Mouse (Mus musculus): ENCODE data around the gene Olfr1360. TPM values are rescaled to one million over a fixed set of nuclear protein-coding genes. Genes with fewer than 3 reads are reported as not detected.
A peak's percentile ranks its signal among the peaks of the same experiment; 100 is the strongest.
"Not testable (repeated sequence)": the region's sequence is repeated elsewhere in the genome, so short reads cannot be mapped to it uniquely, and the experiment has no call there.

Olfr1360 gene
- polyA plus RNA-seq (2015; fragmentation: Nextera tagmentation; extraction: Ambion mirVana), result not detected in 2 replicates

- no peaks in the 10 kb centered on the region for H3K9me3 ChIP-seq
- ATAC-seq (ENCODE audit: low FRiP score, low read depth), result no peak
- no peaks in the 10 kb centered on the region for H3K27me3 ChIP-seq
- H3K9ac ChIP-seq, result no peak within 1 kb of the TSS
- 80% methylated on average over 2 of the region's 2 CpGs for WGBS
- no peaks in the 10 kb centered on the region for H3K36me3 ChIP-seq
- H3K27ac ChIP-seq, result no peak within 1 kb of the TSS
- no peak within 1 kb of the TSS for H3K4me2 ChIP-seq (replicated peaks)
- no peak within 1 kb of the TSS for H3K4me3 ChIP-seq
- H3K4me1 ChIP-seq, result no peaks in the 10 kb centered on the region
These were observed at the start of gene Olfr1360 for GRCm38 (mm10) chr13:21677305-21677704. TSS of gene Olfr1360 (minus strand) at chr13:21677405.

DNA sequence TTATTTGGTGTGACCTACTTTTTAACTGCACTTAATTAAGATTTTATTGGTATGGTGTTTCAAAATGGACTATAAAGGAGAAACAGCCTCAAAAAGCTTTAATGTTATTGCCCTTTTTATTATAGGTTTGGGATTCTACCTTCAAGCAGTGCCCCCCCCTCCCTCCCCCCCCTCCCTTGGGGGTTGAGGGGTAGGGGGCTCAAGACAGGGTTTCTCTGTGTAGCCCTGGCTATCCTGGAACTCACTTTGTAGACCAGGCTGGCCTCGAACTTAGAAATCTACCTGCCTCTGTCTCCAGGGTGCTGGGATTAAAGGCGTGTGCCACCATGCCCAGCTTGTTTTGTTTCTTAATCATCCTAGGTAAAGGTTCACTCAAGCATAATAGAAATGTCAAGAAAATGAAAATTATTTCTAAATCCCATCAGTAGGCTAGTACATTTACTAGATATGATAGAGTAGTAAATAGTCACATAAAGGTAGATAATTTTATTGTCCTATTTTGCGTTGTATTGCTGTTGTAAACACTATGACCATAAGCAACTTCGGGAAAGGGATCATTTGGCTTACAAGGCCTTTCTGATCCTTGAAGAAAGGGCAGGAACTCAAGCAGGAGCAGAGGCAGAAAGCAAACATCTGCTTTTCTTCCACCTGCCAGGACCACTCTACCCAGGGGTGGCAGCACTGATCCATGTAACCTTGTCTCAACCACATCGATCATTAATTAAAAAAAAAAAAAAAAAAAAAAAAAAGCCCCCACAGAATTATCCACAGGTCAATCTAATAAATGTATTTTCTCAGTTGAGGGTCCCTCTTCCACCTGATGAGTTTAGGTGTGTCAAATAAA lies 46.0 kb upstream of the Olfr1360 start:
- H3K9me3 ChIP-seq, result no peaks in the 10 kb centered on the region
- no peak for ATAC-seq (ENCODE audit: low FRiP score, low read depth)
- 30% methylated on average over 5 of the region's 5 CpGs for WGBS
- no peaks in the 10 kb centered on the region for H3K27me3 ChIP-seq
- H3K4me3 ChIP-seq, result peak overlapping the region; percentile 45; the same call in 1 of the 2 replicates
- peak overlapping the region; percentile 88 for H3K27ac ChIP-seq
- peaks cover 27% of the 10 kb centered on the region for H3K4me1 ChIP-seq
- H3K36me3 ChIP-seq, result no peaks in the 10 kb centered on the region
- no peak overlapping the region for H3K9ac ChIP-seq
- H3K4me2 ChIP-seq (replicated peaks), result peak overlapping the region; percentile 66

DNA sequence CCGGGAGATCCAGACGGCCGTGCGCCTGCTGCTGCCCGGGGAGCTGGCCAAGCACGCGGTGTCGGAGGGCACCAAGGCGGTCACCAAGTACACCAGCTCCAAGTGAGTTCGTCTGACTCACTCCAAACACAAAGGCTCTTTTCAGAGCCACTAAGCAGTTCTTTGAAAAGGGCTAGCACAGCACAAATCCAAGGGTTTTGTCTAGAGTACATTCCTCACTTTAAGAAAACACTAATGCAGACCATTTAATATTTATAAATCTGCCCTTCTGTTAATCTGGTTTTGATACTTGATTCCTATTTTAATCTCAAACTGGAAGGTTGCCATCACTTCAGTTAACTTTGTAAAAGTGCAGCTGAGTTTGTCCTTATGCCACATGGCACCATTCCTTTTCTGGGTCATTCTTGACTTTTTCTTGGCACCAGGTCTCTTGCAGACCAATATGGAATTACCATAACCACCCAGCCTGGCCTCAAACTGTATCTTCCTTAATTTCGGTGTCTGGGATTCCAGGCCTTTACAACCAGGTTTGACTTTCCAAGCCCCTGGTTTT lies 45.2 kb upstream of the Olfr1360 start:
- WGBS, result 2% methylated on average over 11 of the region's 11 CpGs
- Histone ChIP-seq H3K4me3 (peak overlapping the region; percentile 45), H3K27me3 (no peaks in the 10 kb centered on the region), H3K27ac (peak overlapping the region; percentile 88), H3K9ac (peak overlapping the region; percentile 62), H3K9me3 (no peaks in the 10 kb centered on the region), H3K4me1 (peaks cover 30% of the 10 kb centered on the region), H3K4me2 (replicated peaks) (peak overlapping the region; percentile 66), H3K36me3 (no peaks in the 10 kb centered on the region)
- ATAC-seq (ENCODE audit: low FRiP score, low read depth), result no peak; the same call in 1 of the 2 replicates

GRCm38 (mm10) chr13:21721757-21722372 lies 44.7 kb upstream of the Olfr1360 start, which contains the start of gene Hist1h2bm:
TSS of gene Hist1h2bm (plus strand) at chr13:21722044.
- Histone ChIP-seq H3K9ac (peak within 1 kb of the TSS; percentile 63), H3K4me2 (replicated peaks) (peak within 1 kb of the TSS; percentile 66), H3K4me1 (peaks cover 33% of the 10 kb centered on the region), H3K27ac (peak within 1 kb of the TSS; percentile 88), H3K4me3 (peak within 1 kb of the TSS; percentile 45)
- not testable (repeated sequence) for H3K27me3 ChIP-seq, H3K36me3 ChIP-seq, H3K9me3 ChIP-seq
- peak; percentile 97 for ATAC-seq (ENCODE audit: low FRiP score, low read depth)
- WGBS, result under 1% methylated on average over 37 of the region's 37 CpGs

- Histone ChIP-seq H3K9ac (peak overlapping the region; percentile 63), H3K4me3 (peak overlapping the region; percentile 45), H3K4me1 (peaks cover 34% of the 10 kb centered on the region), H3K4me2 (replicated peaks) (peak overlapping the region; percentile 66), H3K27ac (peak overlapping the region; percentile 88)
- not testable (repeated sequence) for H3K9me3 ChIP-seq; ATAC-seq (ENCODE audit: low FRiP score, low read depth); H3K36me3 ChIP-seq; H3K27me3 ChIP-seq
- WGBS, result 2% methylated on average over 24 of the region's 44 CpGs
These were observed 44.0 kb upstream of the Olfr1360 start for GRCm38 (mm10) chr13:21721107-21721756.

- 56% methylated on average over 4 of the region's 4 CpGs for WGBS
- peaks cover 42% of the 10 kb centered on the region for H3K4me1 ChIP-seq
These were observed 41.3 kb upstream of the Olfr1360 start for GRCm38 (mm10) chr13:21718381-21719080.

DNA sequence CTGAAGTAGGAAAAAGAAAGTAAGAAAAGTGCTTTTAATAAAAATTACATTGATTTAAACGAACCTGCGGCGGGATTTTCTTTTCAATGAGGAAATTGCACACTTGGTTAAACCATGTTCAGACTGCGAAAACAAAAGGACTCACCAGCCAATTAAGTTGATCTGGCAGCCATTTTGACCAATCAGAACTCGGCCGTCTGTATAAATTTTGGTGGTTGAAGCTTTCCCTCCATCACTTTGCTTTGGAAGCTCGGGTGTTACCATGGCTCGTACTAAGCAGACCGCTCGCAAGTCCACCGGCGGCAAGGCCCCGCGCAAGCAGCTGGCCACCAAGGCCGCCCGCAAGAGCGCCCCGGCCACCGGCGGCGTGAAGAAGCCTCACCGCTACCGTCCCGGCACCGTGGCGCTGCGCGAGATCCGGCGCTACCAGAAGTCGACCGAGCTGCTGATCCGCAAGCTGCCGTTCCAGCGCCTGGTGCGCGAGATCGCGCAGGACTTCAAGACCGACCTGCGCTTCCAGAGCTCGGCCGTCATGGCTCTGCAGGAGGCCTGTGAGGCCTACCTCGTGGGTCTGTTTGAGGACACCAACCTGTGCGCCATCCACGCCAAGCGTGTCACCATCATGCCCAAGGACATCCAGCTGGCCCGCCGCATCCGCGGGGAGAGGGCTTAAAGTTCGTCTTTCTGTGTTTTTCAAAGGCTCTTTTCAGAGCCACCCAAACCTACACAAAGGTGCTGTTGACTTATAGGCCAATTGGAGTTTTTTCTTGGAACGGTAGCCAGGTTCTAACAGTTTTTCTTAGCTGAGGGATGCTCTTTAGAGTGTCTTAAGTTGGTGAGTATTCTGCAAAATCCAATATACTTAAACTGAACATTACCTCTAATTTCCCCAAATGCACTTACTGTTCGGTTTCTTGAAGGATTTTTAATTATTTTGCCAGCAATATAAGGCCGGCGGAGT lies 40.5 kb upstream of the Olfr1360 start, which contains the start of gene Hist1h3h:
Hist1h3h (plus strand) TSS at position 263 of the 961 bp plus-strand sequence.
- not testable (repeated sequence) for H3K36me3 ChIP-seq, H3K9me3 ChIP-seq, H3K27me3 ChIP-seq
- Histone ChIP-seq H3K9ac (peak within 1 kb of the TSS; percentile 83), H3K27ac (peak within 1 kb of the TSS; percentile 95), H3K4me1 (peaks cover 38% of the 10 kb centered on the region), H3K4me2 (replicated peaks) (peak within 1 kb of the TSS; percentile 85), H3K4me3 (peak within 1 kb of the TSS; percentile 51)
- ATAC-seq (ENCODE audit: low FRiP score, low read depth), result peak; percentile 42
- under 1% methylated on average over 30 of the region's 56 CpGs for WGBS

More at GRCm38 (mm10) chr13:21718381-21719080, 41.3 kb upstream of the Olfr1360 start:
- Histone ChIP-seq H3K9ac (peak overlapping the region; percentile 83), H3K9me3 (no peaks in the 10 kb centered on the region), H3K27ac (peak overlapping the region; percentile 89), H3K27me3 (no peaks in the 10 kb centered on the region), H3K4me2 (replicated peaks) (peak overlapping the region; percentile 85), H3K36me3 (no peaks in the 10 kb centered on the region), H3K4me3 (peak overlapping the region; percentile 49)
- ATAC-seq (ENCODE audit: low FRiP score, low read depth), result no peak

- H3K4me2 ChIP-seq (replicated peaks), result peak overlapping the region; percentile 85
- H3K9ac ChIP-seq, result peak overlapping the region; percentile 81
- ATAC-seq (ENCODE audit: low FRiP score, low read depth); H3K36me3 ChIP-seq; H3K9me3 ChIP-seq; H3K27me3 ChIP-seq: not testable (repeated sequence)
- peak overlapping the region; percentile 95 for H3K27ac ChIP-seq
- peaks cover 35% of the 10 kb centered on the region for H3K4me1 ChIP-seq
- under 1% methylated on average over 14 of the region's 38 CpGs for WGBS
- H3K4me3 ChIP-seq, result peak overlapping the region; percentile 51
These were observed 39.6 kb upstream of the Olfr1360 start for GRCm38 (mm10) chr13:21716540-21717391.

GRCm38 (mm10) chr13:21715864-21716539 lies 38.8 kb upstream of the Olfr1360 start, which contains the start of the genes Hist1h2bl and Hist1h2ai:
TSS of gene Hist1h2bl (minus strand) at chr13:21716143.
TSS of gene Hist1h2ai (plus strand) at chr13:21716422.
- WGBS, result under 1% methylated on average over 36 of the region's 50 CpGs
- Histone ChIP-seq H3K4me3 (peak within 1 kb of the TSS; percentile 51), H3K27ac (peak within 1 kb of the TSS; percentile 95), H3K9ac (peak within 1 kb of the TSS; percentile 81), H3K4me2 (replicated peaks) (peak within 1 kb of the TSS; percentile 85), H3K4me1 (peaks cover 35% of the 10 kb centered on the region)
- not testable (repeated sequence) for H3K36me3 ChIP-seq, H3K27me3 ChIP-seq, H3K9me3 ChIP-seq
- ATAC-seq (ENCODE audit: low FRiP score, low read depth), result peak; percentile 94

Data from limb, embryonic 13.5 days (tissue).